Mouse (Mus musculus) mesoderm, embryonic 11.5 days (tissue): Measurements from ENCODE around the gene Hsf4.

Experiments used
- DNase-seq: peaks from one replicate; pipeline ENCODE4 v3.0.0-alpha.2; 2012; ENCODE audit warnings: low read depth, low spot score

Hsf4 gene

DNA sequence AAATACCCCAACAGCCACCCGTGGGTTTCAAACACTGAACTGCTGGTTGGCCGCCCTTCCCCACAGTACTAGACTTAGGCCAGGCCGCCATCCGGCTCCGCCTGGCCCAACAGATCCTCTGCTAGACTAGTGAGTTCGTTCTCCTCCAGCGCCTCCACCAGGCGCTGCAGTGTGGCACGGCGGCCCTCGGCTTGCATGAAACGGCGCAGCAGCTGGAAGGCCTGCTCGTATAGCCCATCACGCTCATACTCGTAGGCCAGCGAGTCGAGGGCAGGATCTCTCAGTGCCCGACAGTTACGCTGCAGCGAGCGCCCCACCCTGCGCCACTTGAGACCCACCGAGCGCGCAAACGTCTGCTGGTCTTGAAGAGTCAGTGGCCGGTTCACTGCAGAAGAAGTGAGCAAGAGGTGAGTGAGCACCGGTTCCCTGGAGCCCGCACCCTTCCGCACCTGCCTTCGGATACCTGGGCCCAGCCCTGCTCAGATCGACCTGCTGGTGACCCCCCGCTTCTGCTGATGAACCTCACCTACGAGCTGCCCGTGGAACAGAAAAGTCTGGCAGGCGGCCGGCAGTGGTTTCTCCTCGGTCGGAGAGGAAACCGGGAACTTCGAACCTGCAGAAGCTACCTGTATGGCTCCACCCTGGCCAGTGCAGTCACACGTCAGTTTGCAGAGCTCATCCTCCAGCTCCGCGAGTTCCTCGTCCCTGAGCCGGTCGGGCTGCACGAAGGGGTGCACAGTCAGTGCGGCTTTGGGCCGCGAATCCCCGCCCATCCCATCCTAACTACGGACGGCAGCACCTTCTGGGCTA lies 10.5 kb upstream of the Hsf4 start:
- DNase-seq, result no peak

- DNase-seq, result peak; percentile 90
These were observed 9.8 kb upstream of the Hsf4 start for GRCm38 (mm10) chr8:105259721-105260320.

- no peak for DNase-seq
These were observed 9.1 kb upstream of the Hsf4 start for GRCm38 (mm10) chr8:105260371-105261099.

DNA sequence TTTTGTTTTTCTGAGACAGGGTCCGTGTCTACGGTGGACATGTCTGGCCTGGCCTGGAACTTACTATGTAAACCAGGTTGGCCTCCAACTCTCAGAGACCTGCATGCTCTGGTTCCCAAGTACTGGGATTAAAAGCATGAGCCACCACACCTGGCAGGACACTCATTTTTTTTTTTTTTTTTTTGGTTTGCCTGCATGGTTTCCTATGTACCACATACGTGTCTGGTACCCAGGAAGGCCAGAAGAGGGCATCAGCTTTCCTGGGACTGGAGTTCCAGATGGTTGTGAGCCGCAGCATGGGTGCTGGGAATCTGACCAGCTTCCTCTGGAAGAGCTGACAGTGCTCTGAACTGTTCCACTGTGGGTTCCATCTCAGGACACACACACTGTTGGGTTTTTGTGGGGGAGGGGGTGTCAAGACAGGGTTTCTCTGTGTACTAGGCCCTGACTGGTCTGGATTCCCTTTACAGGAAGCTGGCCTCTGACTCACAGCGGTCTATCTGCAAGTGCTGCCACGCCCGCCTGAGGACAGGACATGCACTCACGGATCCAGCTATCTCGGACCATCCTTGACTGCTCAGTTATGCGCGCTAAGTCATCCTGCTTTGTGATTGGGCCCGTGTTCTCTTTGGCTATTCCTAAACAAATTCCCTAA lies 8.1 kb upstream of the Hsf4 start:
- no peak for DNase-seq

- DNase-seq, result no peak
These were observed 6.2 kb upstream of the Hsf4 start for GRCm38 (mm10) chr8:105263244-105263912.

DNA sequence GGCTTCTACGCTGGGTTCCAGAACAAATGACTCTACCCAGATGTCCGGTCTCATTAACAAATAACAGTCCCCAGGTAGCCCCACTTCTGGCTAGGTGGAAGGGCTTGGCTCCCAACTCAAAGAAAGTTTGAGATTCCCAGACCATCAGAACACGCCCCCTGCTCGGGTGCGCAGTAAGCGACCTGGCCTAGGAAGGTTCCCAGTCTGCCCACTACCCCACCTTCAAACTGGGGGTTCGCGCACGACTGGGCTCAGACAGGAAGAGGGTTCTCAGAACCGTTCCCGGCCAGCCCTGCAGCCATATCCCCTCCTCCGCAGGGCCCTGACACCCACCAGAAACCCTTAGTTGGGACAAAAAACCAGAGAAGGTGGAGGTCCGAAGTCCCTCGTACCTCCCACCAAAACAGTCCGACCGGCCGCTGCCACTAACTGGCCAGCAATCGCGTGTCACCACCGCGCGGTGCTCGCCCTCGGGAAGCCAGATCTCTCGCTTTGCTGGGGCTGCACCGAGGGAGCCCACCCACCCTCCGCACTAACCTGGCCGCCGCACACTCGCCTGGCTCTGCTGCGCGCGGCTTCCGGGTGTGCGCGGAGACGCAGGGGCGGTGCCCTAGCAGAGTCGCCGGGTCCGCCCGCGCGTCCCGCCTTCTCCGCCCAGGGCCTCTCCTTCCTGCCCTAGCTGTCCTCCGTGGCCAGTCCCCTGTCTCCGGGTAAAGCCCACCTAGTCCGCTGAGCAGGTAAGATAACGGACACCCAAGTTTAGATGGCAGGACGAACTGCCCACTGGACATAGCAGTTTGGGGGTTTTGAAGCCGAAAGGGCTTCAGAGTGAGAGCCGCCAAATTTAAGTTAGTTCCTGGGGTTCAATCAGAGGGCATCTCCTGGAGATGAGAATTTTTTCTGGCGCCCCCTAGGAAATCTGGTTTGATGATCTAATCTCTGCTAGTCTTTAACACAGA lies 5.3 kb upstream of the Hsf4 start, which contains the start of the genes Tradd and Fbxl8:
TSS of gene Tradd (minus strand) at position 586 of the 959 bp plus-strand sequence.
TSS of gene Fbxl8 (plus strand) at position 625 of the 959 bp plus-strand sequence.
- no peak for DNase-seq

DNA sequence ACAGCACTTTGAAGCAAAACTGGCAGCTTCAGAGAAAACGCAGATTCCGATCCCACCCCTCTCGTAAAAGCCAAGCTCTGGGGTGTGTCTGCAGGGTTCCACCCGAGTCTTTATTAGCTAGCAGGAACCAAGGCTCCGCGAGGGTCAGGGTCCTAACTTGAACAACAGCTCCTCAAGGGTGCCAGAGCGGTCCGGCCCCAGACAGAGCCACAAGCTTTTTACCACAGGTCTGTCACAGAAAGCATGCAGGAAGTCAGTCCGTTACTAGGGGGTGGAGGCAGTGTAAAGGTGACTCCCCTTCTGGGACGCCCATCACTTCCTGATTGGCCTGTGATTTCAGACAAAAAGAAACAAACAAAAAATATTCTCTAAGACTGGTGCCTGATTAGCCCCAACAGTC lies 4.5 kb upstream of the Hsf4 start:
- no peak for DNase-seq

DNA sequence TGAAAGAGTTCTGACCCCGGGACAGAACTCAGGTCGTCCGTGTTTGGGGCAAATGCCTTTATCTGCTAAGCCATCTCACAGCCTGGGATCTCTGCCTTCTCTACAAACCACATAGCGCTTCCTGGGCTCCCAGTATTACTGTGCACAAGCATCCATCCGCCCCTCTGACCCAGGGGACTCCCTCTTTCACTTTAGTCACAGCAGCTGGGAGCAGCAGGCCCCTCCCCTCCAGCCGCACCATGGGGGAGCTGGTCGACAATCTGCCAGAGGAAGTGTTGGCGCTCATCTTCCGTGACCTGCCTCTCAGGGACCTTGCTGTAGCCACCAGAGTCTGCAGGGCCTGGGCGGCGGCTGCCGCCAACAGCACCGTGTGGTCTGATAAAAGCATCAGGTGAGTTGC lies 2.8 kb upstream of the Hsf4 start:
- no peak for DNase-seq

DNA sequence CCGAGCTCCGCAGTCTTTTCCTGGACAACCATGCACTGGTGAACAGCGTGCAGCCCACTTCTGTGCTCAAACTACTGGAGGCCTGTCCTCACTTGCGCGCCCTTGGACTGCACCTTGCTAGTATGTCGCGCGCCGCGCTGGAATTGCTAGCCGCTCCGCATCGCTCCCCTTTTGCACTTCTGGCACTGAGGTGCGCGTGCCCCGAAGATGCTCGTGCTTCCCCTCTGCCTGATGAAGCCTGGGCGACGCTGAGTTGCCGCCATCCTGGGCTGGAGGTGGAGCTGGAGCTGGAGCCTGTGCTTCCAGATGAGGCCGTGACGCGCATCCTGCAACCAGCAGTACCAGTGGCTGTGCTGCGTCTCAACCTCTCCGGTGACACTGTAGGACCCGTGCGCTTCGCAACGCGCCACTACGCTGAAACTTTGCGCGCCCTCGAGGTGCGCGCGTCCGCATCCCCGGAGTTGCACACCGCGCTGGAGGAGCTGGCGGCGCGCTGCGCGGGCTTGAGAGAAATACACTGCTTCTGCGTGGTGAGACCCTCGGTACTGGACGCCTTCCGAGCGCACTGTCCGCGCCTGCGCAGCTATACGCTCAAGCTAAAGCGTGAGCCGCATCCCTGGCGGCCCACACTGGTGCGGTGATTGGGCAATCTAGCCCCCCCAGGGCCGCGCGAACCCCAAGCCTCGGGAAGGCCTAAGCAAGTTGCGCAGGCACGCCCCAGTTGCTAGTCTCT lies 1.1 kb upstream of the Hsf4 start:
- DNase-seq, result peak; percentile 86

GRCm38 (mm10) chr8:105269075-105269458 lies 534 bp upstream of the Hsf4 start:
- DNase-seq, result no peak

- no peak for DNase-seq
These were observed 707 bp downstream of the Hsf4 start for GRCm38 (mm10) chr8:105270101-105270915.

- no peak for DNase-seq
These were observed 1.2 kb downstream of the Hsf4 start for GRCm38 (mm10) chr8:105270916-105271186.

GRCm38 (mm10) chr8:105275387-105275786 lies 5.8 kb downstream of the Hsf4 start:
- no peak for DNase-seq

GRCm38 (mm10) chr8:105275840-105276239 lies 6.2 kb downstream of the Hsf4 start, which contains the start of gene Nol3:
TSS of gene Nol3 (plus strand) at chr8:105276140.
- DNase-seq, result no peak

- DNase-seq, result no peak
These were observed 6.9 kb downstream of the Hsf4 start for GRCm38 (mm10) chr8:105276292-105277120.

- no peak for DNase-seq
These were observed 9.3 kb downstream of the Hsf4 start for GRCm38 (mm10) chr8:105278911-105279334.

GRCm38 (mm10) chr8:105280567-105280966 lies 11.0 kb downstream of the Hsf4 start:
- no peak for DNase-seq

DNA sequence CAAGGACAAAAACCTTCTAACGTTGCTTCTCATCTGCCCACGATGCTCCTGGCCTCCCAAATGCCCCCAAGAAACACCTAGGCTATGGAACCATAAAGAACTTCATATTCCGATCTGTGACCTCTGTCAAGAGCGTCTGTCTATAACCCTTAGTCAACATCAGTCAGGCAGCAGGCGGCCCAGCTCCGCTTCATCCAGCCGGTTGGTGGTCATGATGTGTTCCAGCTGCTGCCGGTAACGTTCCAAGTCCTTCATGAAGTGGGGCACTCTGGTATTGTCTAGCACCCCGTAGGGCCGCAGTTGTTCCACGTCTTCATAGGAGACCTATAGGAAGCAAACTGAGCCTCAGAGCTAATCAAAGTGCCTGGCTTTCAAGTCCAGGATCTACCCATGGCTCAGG lies 12.2 kb downstream of the Hsf4 start:
- no peak for DNase-seq
